Mouse (Mus musculus) effector memory CD4-positive, alpha-beta T cell, adult 5 months (primary cell): ENCODE results near the gene Spats2. TPM values are rescaled to one million over a fixed set of nuclear protein-coding genes. Genes with fewer than 3 reads are reported as not detected.

Experiments used
- polyA plus RNA-seq: library from polyadenylated mRNA; unstranded; fragments of 100-300 nt; shearing (Covaris generic); gene quantifications from one replicate; pipeline ENCODE4 v1.2.1, GENCODE M21; 2017

Gene Spats2
- 0.20 TPM for polyA plus RNA-seq

DNA sequence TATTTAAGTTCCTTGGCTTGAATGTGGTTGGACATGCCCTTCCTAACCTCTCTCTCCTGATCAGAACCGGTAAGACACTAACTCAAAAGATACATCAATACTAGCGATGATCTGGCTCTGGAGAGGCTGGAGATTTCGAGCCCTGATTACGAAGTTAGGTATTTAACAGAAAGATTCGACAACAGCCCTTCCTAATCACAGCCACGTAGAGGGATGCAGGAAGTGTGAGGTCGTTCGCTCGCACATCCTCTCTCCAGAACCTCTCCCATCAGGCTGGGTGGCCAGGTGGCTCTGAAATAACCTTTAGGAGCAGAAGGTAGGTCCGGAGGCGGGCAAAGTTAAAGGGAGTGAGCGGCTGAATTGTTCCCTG lies at the start of gene Spats2:
Gene Spats2, plus strand, starts transcription at position 206 of the 370 bp plus-strand sequence.

DNA sequence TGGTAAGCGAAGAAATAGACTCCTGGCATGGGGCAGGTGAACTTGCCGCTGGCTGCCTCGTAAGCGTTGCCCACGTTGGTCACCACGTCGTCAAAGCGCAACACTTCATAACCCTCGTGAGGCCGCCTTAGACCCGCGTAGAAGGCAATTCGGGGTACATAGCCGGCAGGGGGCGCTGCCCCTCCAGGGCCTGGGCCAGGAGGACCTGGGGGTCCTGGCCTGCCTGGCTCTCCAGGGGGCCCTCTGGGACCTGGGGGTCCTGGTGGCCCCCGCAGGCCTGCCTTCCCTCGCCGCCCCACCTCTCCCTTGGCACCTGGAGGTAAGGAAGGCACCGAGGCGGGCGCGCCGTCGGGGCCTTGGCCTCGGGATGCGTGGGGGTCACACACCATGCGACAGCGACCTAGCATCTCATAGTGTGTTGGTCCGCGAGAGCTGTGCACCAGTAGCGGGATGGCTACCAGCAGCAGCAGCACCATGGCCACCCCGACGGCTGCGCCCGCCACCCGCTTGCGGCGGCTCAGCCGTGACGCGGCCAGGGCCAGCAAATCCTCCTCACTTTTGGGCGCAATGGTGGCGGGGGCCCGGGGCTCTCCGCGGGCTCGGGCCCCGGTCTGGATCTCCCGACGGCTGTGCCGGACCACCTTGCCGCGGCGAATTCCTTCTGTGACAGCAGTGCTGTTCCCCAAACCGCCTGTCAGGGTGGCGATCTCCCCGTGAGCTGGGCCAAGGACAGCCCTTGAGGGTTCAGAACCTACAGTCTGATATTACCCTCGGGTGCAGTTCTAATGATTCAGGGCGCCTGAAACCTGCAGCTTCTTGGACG lies 38.3 kb upstream of the Spats2 start, which contains the start of gene C1ql4:
Gene C1ql4, minus strand, starts transcription at position 565 of the 823 bp plus-strand sequence.

DNA sequence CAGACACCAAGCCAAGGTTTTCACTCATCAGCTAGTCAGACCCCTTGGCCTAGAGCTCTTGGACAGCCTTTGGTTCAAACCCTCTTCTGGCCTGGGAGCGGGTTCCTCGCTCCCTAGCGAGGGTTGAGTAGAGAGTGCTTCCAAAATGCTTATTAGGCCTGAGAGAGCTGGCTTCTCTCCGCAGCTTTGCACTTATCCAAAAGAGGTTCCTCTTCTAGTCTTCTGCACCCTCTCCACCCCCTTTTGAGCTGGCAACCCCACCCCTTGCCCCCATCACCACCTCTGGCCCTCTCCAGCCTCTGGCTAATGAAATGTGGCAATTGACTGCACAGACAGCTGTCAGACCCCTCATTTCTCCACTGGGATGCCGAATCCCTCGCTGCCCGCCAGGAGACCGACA lies 32.8 kb upstream of the Spats2 start, which contains the start of gene Dnajc22:
Gene Dnajc22, plus strand, starts transcription at position 301 of the 400 bp plus-strand sequence.

DNA sequence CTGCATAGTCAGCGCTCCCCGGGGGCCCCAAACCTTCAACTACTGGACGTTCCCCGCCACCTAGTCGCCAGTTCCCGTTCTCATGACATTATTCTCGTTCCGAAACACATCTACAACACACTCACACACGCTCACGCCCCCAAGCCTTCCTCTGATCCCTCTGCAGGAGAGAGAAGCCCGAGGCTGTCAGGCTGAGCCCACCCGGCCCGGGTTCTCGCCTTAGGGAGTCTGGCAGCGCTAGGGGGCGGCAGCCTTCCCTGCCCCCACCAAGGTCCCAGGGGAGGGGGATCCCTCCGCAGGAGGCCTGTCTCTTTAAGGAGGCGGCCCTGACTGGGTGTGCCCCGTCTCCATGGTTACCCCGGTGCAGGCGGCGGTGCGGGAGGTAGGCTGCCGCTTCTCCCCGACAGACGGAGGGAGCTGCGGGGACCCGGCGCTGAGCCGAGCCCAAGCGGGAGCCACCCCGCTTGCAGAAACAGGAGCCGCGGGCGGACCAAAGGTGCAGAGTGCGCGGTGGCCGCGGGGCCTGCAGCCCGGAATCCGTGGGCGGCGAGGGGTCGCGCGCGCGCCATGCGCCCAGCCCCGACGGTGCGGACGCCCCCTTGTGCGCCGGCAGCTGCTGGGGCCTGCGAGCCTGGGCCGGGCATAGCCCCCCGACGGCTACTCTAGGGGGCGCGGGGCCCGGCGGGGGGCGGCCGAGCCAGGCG lies 98.6 kb downstream of the Spats2 start, which contains the start of gene Kcnh3:
Gene Kcnh3, plus strand, starts transcription at position 654 of the 704 bp plus-strand sequence.

DNA sequence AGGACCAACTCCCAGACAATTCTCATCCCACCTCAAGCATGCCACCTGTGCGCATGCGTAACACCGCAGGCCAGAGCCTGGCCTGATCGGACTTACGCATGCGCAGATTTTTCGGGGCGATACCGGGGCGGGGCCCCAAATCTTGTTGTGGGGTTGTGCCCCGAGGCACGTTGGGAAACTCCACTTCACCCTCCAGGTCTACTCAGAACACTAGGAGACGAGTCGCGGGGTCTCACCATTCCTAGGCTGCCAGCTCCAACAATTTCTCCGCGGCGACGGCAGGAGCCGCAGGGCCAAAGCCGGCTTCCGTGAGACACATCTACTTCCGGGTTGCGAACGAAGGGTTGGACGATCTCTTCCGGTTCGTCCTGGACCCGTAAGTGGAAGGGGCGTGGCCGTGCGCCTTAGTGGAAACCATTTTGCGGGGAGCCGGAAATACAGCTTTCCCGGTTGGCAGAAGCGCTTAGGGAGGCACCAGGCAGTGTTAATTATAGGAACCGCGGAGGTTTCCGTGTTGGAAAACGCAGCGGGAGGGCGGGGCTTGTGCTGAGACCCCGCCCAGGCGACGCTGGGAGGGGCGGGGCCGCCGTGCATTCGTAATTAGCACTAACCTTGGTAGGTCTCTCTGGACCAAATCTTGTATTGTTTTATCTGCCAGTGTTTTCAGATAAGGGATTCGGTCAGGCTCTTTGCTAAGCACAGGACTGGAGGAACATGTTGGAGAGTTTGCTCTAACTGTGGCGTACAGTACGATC lies 126.1 kb downstream of the Spats2 start, which contains the start of gene Mcrs1:
Gene Mcrs1, minus strand, starts transcription at position 336 of the 755 bp plus-strand sequence.

Other genes with a start within 250 kb of the Spats2 start
- 19.0 TPM for gene Rhebl1, start 231.4 kb upstream of the Spats2 start, polyA plus RNA-seq
- gene Dhh, start 227.4 kb upstream of the Spats2 start, polyA plus RNA-seq, result 0.09 TPM
- 105 TPM for gene Lmbr1l, start 207.7 kb upstream of the Spats2 start, polyA plus RNA-seq
- gene Tuba1b, start 191.4 kb upstream of the Spats2 start, polyA plus RNA-seq, result 286 TPM
- not detected for gene Gm49450, start 172.4 kb upstream of the Spats2 start, polyA plus RNA-seq
- 187 TPM for gene Tuba1a, start 172.2 kb upstream of the Spats2 start, polyA plus RNA-seq
- gene Tuba1c, start 96.0 kb upstream of the Spats2 start, polyA plus RNA-seq, result 33.2 TPM
- not detected for gene Prph, start 70.7 kb upstream of the Spats2 start, polyA plus RNA-seq
- not detected for gene Troap, start 51.3 kb upstream of the Spats2 start, polyA plus RNA-seq
- not detected for gene C1ql4, start 38.1 kb upstream of the Spats2 start, polyA plus RNA-seq
- gene Dnajc22, start 32.7 kb upstream of the Spats2 start, polyA plus RNA-seq, result not detected
- gene Kcnh3, start 98.9 kb downstream of the Spats2 start, polyA plus RNA-seq, result 0.29 TPM
- gene Mcrs1, start 126.0 kb downstream of the Spats2 start, polyA plus RNA-seq, result 71.7 TPM
- 14.7 TPM for gene Prpf40b, start 169.2 kb downstream of the Spats2 start, polyA plus RNA-seq
- gene Fam186b, start 170.0 kb downstream of the Spats2 start, polyA plus RNA-seq, result 0.15 TPM
- 49.7 TPM for gene Fmnl3, start 244.6 kb downstream of the Spats2 start, polyA plus RNA-seq